Comparison of ENCODE assay signal across 8 mouse cellular contexts in genomic region chr9:44379054-44379834, GRCm38 (mm10). TPM values are rescaled to one million over a fixed set of nuclear protein-coding genes. Genes with fewer than 3 reads are reported as not detected.
DNase-seq lines count a peak whose midpoint lies in the region; ATAC-seq and TF ChIP-seq lines count a peak whose summit lies in the region.

Hyou1 (plus strand) TSS chr9:44379490.

- TF ChIP-seq CTCF in ES-Bruce4 (IDR thresholded peaks at IDR 0.05; ENCODE audit: low read depth, low read length) = no peak
- TF ChIP-seq CTCF in liver, postnatal 0 days (IDR thresholded peaks at IDR 0.05; ENCODE audit: low read depth) = peak; percentile 51

- peaks cover 5% of the 10 kb centered on the region for H3K9me3 ChIP-seq in ES-Bruce4 (replicated peaks; ENCODE audit: control insufficient read depth, insufficient read depth, low read length, poor library complexity, severe bottlenecking)
- H3K9me3 ChIP-seq in forebrain, embryonic 13.5 days (replicated peaks) = no peaks in the 10 kb centered on the region
- no peaks in the 10 kb centered on the region for H3K9me3 ChIP-seq in liver, postnatal 0 days (ENCODE audit: low read length)
- no peaks in the 10 kb centered on the region for H3K9me3 ChIP-seq in neural tube, embryonic 14.5 days (ENCODE audit: control insufficient read depth, low read length)

- no peaks in the 10 kb centered on the region for H3K27me3 ChIP-seq in ES-Bruce4 (ENCODE audit: control insufficient read depth, insufficient read depth, low read length, poor library complexity, severe bottlenecking)
- H3K27me3 ChIP-seq in forebrain, embryonic 13.5 days = no peaks in the 10 kb centered on the region
- H3K27me3 ChIP-seq in liver, postnatal 0 days (ENCODE audit: insufficient read depth, low read length) = no peaks in the 10 kb centered on the region
- H3K27me3 ChIP-seq in neural tube, embryonic 14.5 days (ENCODE audit: control insufficient read depth, insufficient read depth, low read length) = no peaks in the 10 kb centered on the region

- TF ChIP-seq EP300 in ES-Bruce4 (IDR thresholded peaks at IDR 0.05; ENCODE audit: insufficient read depth, low read depth, low read length) = 0 out of 2 replicates have a peak, but pooled peaks have one; percentile 40
- no peak for TF ChIP-seq EP300 in liver, postnatal 0 days (IDR thresholded peaks at IDR 0.05; ENCODE audit: low read depth)

- peaks cover 27% of the 10 kb centered on the region for H3K36me3 ChIP-seq in ES-Bruce4 (ENCODE audit: control insufficient read depth, insufficient read depth, low read length, poor library complexity, severe bottlenecking)
- H3K36me3 ChIP-seq in forebrain, embryonic 13.5 days (ENCODE audit: poor library complexity, severe bottlenecking) = peaks cover 37% of the 10 kb centered on the region
- peaks cover 27% of the 10 kb centered on the region for H3K36me3 ChIP-seq in liver, postnatal 0 days (replicated peaks; ENCODE audit: insufficient read depth, low read length)
- peaks cover 25% of the 10 kb centered on the region for H3K36me3 ChIP-seq in neural tube, embryonic 14.5 days (ENCODE audit: control insufficient read depth, insufficient read depth, low read length)

- DNase-seq in heart, postnatal 10 days = peak; percentile 99 to 100
- DNase-seq in large intestine, adult 2 months (ENCODE audit: low read depth, low spot score) = peak; percentile 92
- DNase-seq in liver, postnatal 0 days = peak; percentile 100
- DNase-seq in testis, postnatal 10 days (ENCODE audit: low spot score) = peak; percentile 100

- H3K4me3 ChIP-seq in ES-Bruce4 (ENCODE audit: low read depth, low read length) = peak within 1 kb of the TSS; percentile 92
- peak within 1 kb of the TSS; percentile 90 for H3K4me3 ChIP-seq in forebrain, embryonic 13.5 days
- H3K4me3 ChIP-seq in liver, postnatal 0 days (ENCODE audit: low read depth, low read length) = peak within 1 kb of the TSS; percentile 75
- H3K4me3 ChIP-seq in neural tube, embryonic 14.5 days (ENCODE audit: low read depth, low read length) = peak within 1 kb of the TSS; percentile 77

- H3K4me1 ChIP-seq in ES-Bruce4 (ENCODE audit: control insufficient read depth, insufficient read depth, low read length) = peaks cover 2% of the 10 kb centered on the region
- peaks cover 21% of the 10 kb centered on the region for H3K4me1 ChIP-seq in forebrain, embryonic 13.5 days
- H3K4me1 ChIP-seq in liver, postnatal 0 days (ENCODE audit: insufficient read depth) = peaks cover 23% of the 10 kb centered on the region
- H3K4me1 ChIP-seq in neural tube, embryonic 14.5 days (ENCODE audit: control insufficient read depth, insufficient read depth, low read length) = peaks cover 7% of the 10 kb centered on the region

- WGBS in forebrain, embryonic 13.5 days = under 1% methylated on average over 81 of the region's 83 CpGs
- WGBS in large intestine, adult 2 months = under 1% methylated on average over 83 of the region's 83 CpGs
- 2% methylated on average over 71 of the region's 83 CpGs for WGBS in liver, postnatal 0 days (ENCODE audit: insufficient replicate concordance)
- under 1% methylated on average over 77 of the region's 83 CpGs for WGBS in neural tube, embryonic 14.5 days

- peak; percentile 94 for ATAC-seq in cerebellum, adult (ENCODE audit: insufficient number of reproducible peaks, low FRiP score, low TSS enrichment)
- peak; percentile 99 for ATAC-seq in forebrain, embryonic 13.5 days
- ATAC-seq in liver, postnatal 0 days = peak; percentile 98
- ATAC-seq in neural tube, embryonic 14.5 days (ENCODE audit: low read depth) = peak; percentile 98

- peak within 1 kb of the TSS; percentile 92 for H3K9ac ChIP-seq in ES-Bruce4 (ENCODE audit: low read depth, poor library complexity, severe bottlenecking)
- H3K9ac ChIP-seq in forebrain, embryonic 13.5 days = peak within 1 kb of the TSS; percentile 98
- peak within 1 kb of the TSS; percentile 86 for H3K9ac ChIP-seq in liver, postnatal 0 days (replicated peaks)
- peak within 1 kb of the TSS; percentile 85 for H3K9ac ChIP-seq in neural tube, embryonic 14.5 days (replicated peaks; ENCODE audit: low read depth, low read length)

- H3K27ac ChIP-seq in ES-Bruce4 (ENCODE audit: insufficient read depth, low read length) = peak within 1 kb of the TSS; percentile 79
- H3K27ac ChIP-seq in forebrain, embryonic 13.5 days = peak within 1 kb of the TSS; percentile 81
- H3K27ac ChIP-seq in liver, postnatal 0 days (ENCODE audit: low read depth) = peak within 1 kb of the TSS; percentile 88
- peak within 1 kb of the TSS; percentile 89 for H3K27ac ChIP-seq in neural tube, embryonic 14.5 days (ENCODE audit: low read depth, low read length)

- peak; percentile 79 for TF ChIP-seq POLR2A in ES-Bruce4 (IDR thresholded peaks at IDR 0.05; ENCODE audit: insufficient read depth, low read length)

- intact Hi-C loops in heart, postnatal 10 days (cut with DNase I) = no loop called here

- peak within 1 kb of the TSS; percentile 93 for H3K4me2 ChIP-seq in forebrain, embryonic 13.5 days
- H3K4me2 ChIP-seq in liver, postnatal 0 days (ENCODE audit: low read depth, low read length) = peak within 1 kb of the TSS; percentile 96
- peak within 1 kb of the TSS; percentile 97 for H3K4me2 ChIP-seq in neural tube, embryonic 14.5 days (ENCODE audit: low read depth, low read length)

RNA-seq across cellular contexts. Expression of gene Hyou1, which starts in this region (rescaled TPM):
- polyA plus RNA-seq in ES-Bruce4 (2011; ENCODE audit: insufficient read depth, insufficient read length, low read depth, missing spikeins) = 114 and 147 TPM in 2 replicates
- polyA plus RNA-seq in forebrain, embryonic 13.5 days (2015; fragmentation: Nextera tagmentation; extraction: Ambion mirVana) = 22.4 and 26.5 TPM in 2 replicates
- 10 to 100 TPM; 35.8 to 45.7 TPM for total RNA-seq in heart, postnatal 10 days (2021)
- 82.2 and 92.0 TPM in 2 replicates for polyA plus RNA-seq in large intestine, adult 2 months (2012; rRNA removed)
- 5.2 and 6.6 TPM in 2 replicates for polyA plus RNA-seq in liver, postnatal 0 days (2015; fragmentation: Nextera tagmentation; extraction: Ambion mirVana)
- polyA plus RNA-seq in neural tube, embryonic 14.5 days (2014; fragmentation: Nextera tagmentation; extraction: Ambion mirVana) = 20.7 and 27.0 TPM in 2 replicates

Comparison
In these comparisons a context has a peak if more than half of its experiments do, and no peak if none do; other contexts are left out.
1. Peak in every context shown above with its lines: DNase-seq, ATAC-seq, H3K4me3 ChIP-seq and H3K27ac ChIP-seq.